In genomic region chr10:25284427-25285099, GRCm38 (mm10) we compare ENCODE assay signal across 13 mouse cellular contexts. TPM values are rescaled to one million over a fixed set of nuclear protein-coding genes. Genes with fewer than 3 reads are reported as not detected.
DNase-seq lines count a peak whose midpoint lies in the region; ATAC-seq and TF ChIP-seq lines count a peak whose summit lies in the region.
"Had no signal": no experiment of that assay in that cellular context is flagged by ENCODE, and none has a peak within 500 bp of the region (broad histone marks: within the 10 kb centered on the region; RNA-seq: fewer than 3 reads in every experiment).

No protein-coding gene starts in this region.

- H3K36me3 ChIP-seq in forebrain, embryonic 11.5 days (ENCODE audit: control insufficient read depth, insufficient read depth, low read length): no peaks in the 10 kb centered on the region
- H3K36me3 ChIP-seq: midbrain, embryonic 13.5 days had no signal

- H3K27me3 ChIP-seq in Patski: no peaks in the 10 kb centered on the region
- no peaks in the 10 kb centered on the region for H3K27me3 ChIP-seq in forebrain, embryonic 11.5 days (ENCODE audit: control insufficient read depth, insufficient read depth, low read length)
- H3K27me3 ChIP-seq: embryonic facial prominence, embryonic 12.5 days; midbrain, embryonic 13.5 days had no signal

- POLR2A ChIA-PET in Patski (lab: Charles Lee): no interaction called here

- H3K27ac ChIP-seq in gastrocnemius, adult 2 months: peak overlapping the region; percentile 20; the same call in 1 of the 2 replicates
- no peak overlapping the region for H3K27ac ChIP-seq in forebrain, embryonic 11.5 days (ENCODE audit: low read depth, low read length)
- H3K27ac ChIP-seq: embryonic facial prominence, embryonic 12.5 days; midbrain, embryonic 13.5 days had no signal

- no peaks in the 10 kb centered on the region for H3K9me3 ChIP-seq in forebrain, embryonic 11.5 days (ENCODE audit: control insufficient read depth, low read length)
- H3K9me3 ChIP-seq: embryonic facial prominence, embryonic 12.5 days; midbrain, embryonic 13.5 days had no signal

- CTCF ChIA-PET in Patski (lab: Charles Lee): interaction anchor here (1.1 kb wide), 1 partner anchor 12 kb away, joined by 3 read pairs; no protein-coding TSS in a partner anchor

- DNase-seq in gastrocnemius, adult 2 months: no peak
- no peak for DNase-seq in gastrocnemius, adult 18-20 months (ENCODE audit: low spot score)
- peak; percentile 37 for DNase-seq in layer of hippocampus, adult 9-11 months
- no peak for DNase-seq in layer of hippocampus, postnatal 10 days (ENCODE audit: low spot score in 2 of 2)
- no peak for DNase-seq in Patski (ENCODE audit: low read depth, low spot score)
- no peak for DNase-seq in forebrain, embryonic 11.5 days (ENCODE audit: low spot score)
- no peak for DNase-seq in urinary bladder, postnatal 4 days (ENCODE audit: low spot score in 2 of 2)
- DNase-seq: cerebellum, adult 18-20 months; heart, postnatal 10 days had no signal

- peak; percentile 26; the same call in 1 of the 2 replicates for TF ChIP-seq CTCF in gastrocnemius, adult 2 months (IDR thresholded peaks at IDR 0.05)
- TF ChIP-seq CTCF in Patski (IDR thresholded peaks at IDR 0.05): peak; percentile 32

- in situ Hi-C loops in Patski (cut with MboI; ENCODE audit: low pct_unique_long_range_greater_than_20kb): no loop called here

- H3K9ac ChIP-seq in forebrain, embryonic 11.5 days (ENCODE audit: low read length): no peak overlapping the region
- H3K9ac ChIP-seq: embryonic facial prominence, embryonic 12.5 days; midbrain, embryonic 13.5 days had no signal

- ATAC-seq in Patski: no peak
- peak; percentile 100 for ATAC-seq in megakaryocyte, adult 5-6 weeks (ENCODE audit: poor library complexity, severe bottlenecking)
- ATAC-seq in forebrain, embryonic 11.5 days (replicated peaks; ENCODE audit: low FRiP score): no peak
- ATAC-seq: hindbrain, embryonic 16.5 days; midbrain, embryonic 13.5 days had no signal

- H3K4me1 ChIP-seq in forebrain, embryonic 11.5 days (replicated peaks; ENCODE audit: control insufficient read depth, insufficient read depth, low read length): no peaks in the 10 kb centered on the region
- H3K4me1 ChIP-seq: embryonic facial prominence, embryonic 12.5 days; midbrain, embryonic 13.5 days had no signal

- intact Hi-C loops in gastrocnemius, adult 2 months (cut with DNase I): no loop called here

- H3K4me2 ChIP-seq in forebrain, embryonic 11.5 days (ENCODE audit: low read depth, low read length, severe bottlenecking): no peak overlapping the region
- H3K4me2 ChIP-seq: embryonic facial prominence, embryonic 12.5 days; midbrain, embryonic 13.5 days had no signal

- no peak overlapping the region for H3K4me3 ChIP-seq in gastrocnemius, adult 2 months
- no peak overlapping the region for H3K4me3 ChIP-seq in forebrain, embryonic 11.5 days (ENCODE audit: low read depth, low read length)
- H3K4me3 ChIP-seq: embryonic facial prominence, embryonic 12.5 days; midbrain, embryonic 13.5 days had no signal

- WGBS in forebrain, embryonic 11.5 days: 95% methylated on average over 8 of the region's 8 CpGs

RNA-seq across cellular contexts. Expression of gene Akap7, which starts 23.1 kb away (rescaled TPM):
- total RNA-seq in gastrocnemius, adult 2 months (2021): 10 to 100 TPM; 18.3 to 25.6 TPM
- total RNA-seq in gastrocnemius, adult 18-20 months (2021): 10 to 100 TPM; 14.7 to 20.7 TPM
- total RNA-seq in layer of hippocampus, postnatal 10 days (2021): 10 to 100 TPM; 70.6 to 73.8 TPM
- polyA plus RNA-seq in Patski (2021): 33.2 TPM
- total RNA-seq in megakaryocyte, adult 5-6 weeks (2015): 15.5 and 20.1 TPM in 2 replicates
- 18.5 and 18.8 TPM in 2 replicates for total RNA-seq in megakaryocyte, adult 5-6 weeks (2017)
- 16.2 and 19.2 TPM in 2 replicates for polyA plus RNA-seq in forebrain, embryonic 11.5 days (2014; fragmentation: Nextera tagmentation; extraction: Ambion mirVana)
